Mouse (Mus musculus): ENCODE results near the gene Stx6. TPM values are rescaled to one million over a fixed set of nuclear protein-coding genes. Genes with fewer than 3 reads are reported as not detected.

The Stx6 gene
- 38.9 and 42.6 TPM in 2 replicates for polyA plus RNA-seq (2012; rRNA removed)

DNA sequence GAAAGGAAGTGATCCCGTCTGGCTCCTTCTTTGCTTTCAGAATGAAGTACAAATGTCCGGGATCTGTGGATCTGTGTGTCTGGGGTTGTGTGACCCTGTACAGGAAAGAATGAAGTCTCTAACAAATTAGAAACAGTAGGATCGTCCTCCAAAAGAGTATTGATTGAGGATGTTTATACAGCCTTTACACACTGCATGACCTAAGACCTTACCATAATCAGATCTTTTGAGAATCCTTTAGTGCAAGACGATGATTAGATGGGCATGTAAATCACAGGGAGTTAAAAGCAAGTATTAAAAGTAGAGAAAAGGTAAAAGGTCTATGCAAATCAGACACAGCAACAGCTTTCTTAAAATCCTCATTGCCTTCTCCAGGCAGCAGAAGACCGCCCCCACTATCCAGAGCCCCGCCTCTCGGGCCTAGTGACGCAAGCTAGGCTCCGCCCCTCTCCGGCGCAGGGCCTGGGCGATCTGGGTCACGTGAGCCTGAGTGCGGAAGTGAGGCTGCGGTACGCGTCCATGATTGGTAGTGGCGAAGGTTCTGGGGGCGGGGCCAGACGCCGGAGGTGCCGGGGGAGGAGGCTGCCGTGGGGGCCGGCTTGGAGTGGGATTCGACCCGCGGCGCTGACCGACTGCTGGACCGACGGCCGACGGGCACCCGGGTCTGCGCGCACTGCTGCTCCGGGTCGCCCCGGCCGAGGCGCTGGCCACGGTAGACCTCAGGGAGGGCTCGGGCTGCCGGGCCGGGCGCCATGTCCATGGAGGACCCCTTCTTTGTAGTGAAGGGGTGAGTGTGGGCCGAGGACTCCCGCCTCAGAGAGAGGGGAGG, at the start of gene Stx6:
Gene Stx6, plus strand, starts transcription at position 575 of the 829 bp plus-strand sequence.
- 1% methylated on average over 48 of the region's 48 CpGs for WGBS
- Histone ChIP-seq H3K27ac (ENCODE audit: insufficient read depth, low read depth, low read length) (peak within 1 kb of the TSS; percentile 47), H3K27me3 (replicated peaks; ENCODE audit: control insufficient read depth, insufficient read depth, low read length) (no peaks in the 10 kb centered on the region), H3K4me3 (ENCODE audit: insufficient read depth, low read depth, low read length) (peak within 1 kb of the TSS; percentile 86), H3K36me3 (ENCODE audit: control insufficient read depth, insufficient read depth, low read length) (no peaks in the 10 kb centered on the region), H3K4me1 (ENCODE audit: control insufficient read depth, insufficient read depth, low read length) (0 out of 2 replicates have a peak, but pooled peaks cover 2% of the 10 kb centered on the region)
- TF ChIP-seq POLR2A (IDR thresholded peaks at IDR 0.05; ENCODE audit: low read depth, low read length) = peak; percentile 12
- no peak for TF ChIP-seq CTCF (conservative IDR thresholded peaks at IDR 0.05; ENCODE audit: insufficient read depth, insufficient read length, low read depth, low read length)
- peak; percentile 99 for DNase-seq

GRCm38 (mm10) chr1:155109387-155110350, 48.8 kb upstream of the Stx6 start:
- H3K27me3 ChIP-seq (replicated peaks; ENCODE audit: control insufficient read depth, insufficient read depth, low read length) = no peaks in the 10 kb centered on the region
- WGBS = 43% methylated on average over 18 of the region's 18 CpGs
- no peak for DNase-seq
- no peak overlapping the region for H3K27ac ChIP-seq (ENCODE audit: insufficient read depth, low read depth, low read length)
- no peaks in the 10 kb centered on the region for H3K36me3 ChIP-seq (ENCODE audit: control insufficient read depth, insufficient read depth, low read length)
- no peaks in the 10 kb centered on the region for H3K4me1 ChIP-seq (ENCODE audit: control insufficient read depth, insufficient read depth, low read length)
- TF ChIP-seq CTCF (conservative IDR thresholded peaks at IDR 0.05; ENCODE audit: insufficient read depth, insufficient read length, low read depth, low read length) (no peak), POLR2A (IDR thresholded peaks at IDR 0.05; ENCODE audit: low read depth, low read length) (no peak)
- no peak overlapping the region for H3K4me3 ChIP-seq (ENCODE audit: insufficient read depth, low read depth, low read length)

DNA sequence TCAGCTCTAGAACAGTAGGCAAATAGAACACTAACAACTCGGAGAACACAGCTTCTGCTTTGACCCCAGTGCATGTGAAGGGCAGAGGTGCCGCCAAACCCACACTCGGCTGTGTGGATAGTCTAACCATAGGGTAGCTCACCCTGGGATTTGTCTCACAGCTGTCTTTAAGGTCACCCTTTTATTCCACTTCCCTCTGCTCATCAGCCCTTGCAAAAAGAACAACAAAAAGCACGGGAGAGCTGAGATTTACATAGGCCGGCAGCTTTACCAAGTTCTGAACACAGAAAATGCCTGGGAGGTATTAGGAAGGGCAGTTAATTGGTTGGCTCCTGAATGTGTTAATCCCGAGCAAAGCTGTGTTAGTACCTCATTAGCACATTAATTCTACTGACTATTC, 47.0 kb upstream of the Stx6 start:
- H3K27me3 ChIP-seq (replicated peaks; ENCODE audit: control insufficient read depth, insufficient read depth, low read length) = no peaks in the 10 kb centered on the region
- H3K36me3 ChIP-seq (ENCODE audit: control insufficient read depth, insufficient read depth, low read length) = no peaks in the 10 kb centered on the region
- no peak overlapping the region for H3K4me3 ChIP-seq (ENCODE audit: insufficient read depth, low read depth, low read length)
- H3K4me1 ChIP-seq (ENCODE audit: control insufficient read depth, insufficient read depth, low read length) = no peaks in the 10 kb centered on the region
- TF ChIP-seq POLR2A (IDR thresholded peaks at IDR 0.05; ENCODE audit: low read depth, low read length) (no peak), CTCF (conservative IDR thresholded peaks at IDR 0.05; ENCODE audit: insufficient read depth, insufficient read length, low read depth, low read length) (no peak)
- no peak overlapping the region for H3K27ac ChIP-seq (ENCODE audit: insufficient read depth, low read depth, low read length)
- DNase-seq = no peak
- WGBS = 67% methylated on average over 6 of the region's 6 CpGs

GRCm38 (mm10) chr1:155112118-155112517, 46.4 kb upstream of the Stx6 start:
- H3K27me3 ChIP-seq (replicated peaks; ENCODE audit: control insufficient read depth, insufficient read depth, low read length) = no peaks in the 10 kb centered on the region
- H3K4me1 ChIP-seq (ENCODE audit: control insufficient read depth, insufficient read depth, low read length) = no peaks in the 10 kb centered on the region
- H3K27ac ChIP-seq (ENCODE audit: insufficient read depth, low read depth, low read length) = no peak overlapping the region
- no peak overlapping the region for H3K4me3 ChIP-seq (ENCODE audit: insufficient read depth, low read depth, low read length)
- TF ChIP-seq POLR2A (IDR thresholded peaks at IDR 0.05; ENCODE audit: low read depth, low read length) (no peak), CTCF (conservative IDR thresholded peaks at IDR 0.05; ENCODE audit: insufficient read depth, insufficient read length, low read depth, low read length) (no peak)
- H3K36me3 ChIP-seq (ENCODE audit: control insufficient read depth, insufficient read depth, low read length) = no peaks in the 10 kb centered on the region
- no peak for DNase-seq
- 52% methylated on average over 4 of the region's 4 CpGs for WGBS

DNA sequence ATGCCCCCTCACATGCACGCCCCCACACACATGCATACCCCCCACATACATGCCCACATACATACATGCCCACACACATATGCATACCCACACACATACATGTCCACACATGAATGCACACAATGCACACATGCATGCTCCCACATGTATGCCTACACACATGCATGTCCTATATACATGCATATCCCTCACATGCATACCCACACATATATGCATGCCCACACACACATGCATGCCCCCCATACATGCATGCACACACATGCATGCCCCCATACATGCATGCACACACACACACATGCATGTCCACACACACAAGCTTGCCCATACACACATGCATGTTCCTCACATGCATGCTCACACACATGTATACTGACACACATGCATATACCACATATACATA, 45.6 kb upstream of the Stx6 start:
- no peak overlapping the region for H3K4me3 ChIP-seq (ENCODE audit: insufficient read depth, low read depth, low read length)
- no peaks in the 10 kb centered on the region for H3K36me3 ChIP-seq (ENCODE audit: control insufficient read depth, insufficient read depth, low read length)
- no peak for DNase-seq
- TF ChIP-seq CTCF (conservative IDR thresholded peaks at IDR 0.05; ENCODE audit: insufficient read depth, insufficient read length, low read depth, low read length) (no peak), POLR2A (IDR thresholded peaks at IDR 0.05; ENCODE audit: low read depth, low read length) (no peak)
- no peaks in the 10 kb centered on the region for H3K4me1 ChIP-seq (ENCODE audit: control insufficient read depth, insufficient read depth, low read length)
- 90% methylated on average over 1 of the region's 1 CpGs for WGBS
- H3K27ac ChIP-seq (ENCODE audit: insufficient read depth, low read depth, low read length) = no peak overlapping the region
- no peaks in the 10 kb centered on the region for H3K27me3 ChIP-seq (replicated peaks; ENCODE audit: control insufficient read depth, insufficient read depth, low read length)

DNA sequence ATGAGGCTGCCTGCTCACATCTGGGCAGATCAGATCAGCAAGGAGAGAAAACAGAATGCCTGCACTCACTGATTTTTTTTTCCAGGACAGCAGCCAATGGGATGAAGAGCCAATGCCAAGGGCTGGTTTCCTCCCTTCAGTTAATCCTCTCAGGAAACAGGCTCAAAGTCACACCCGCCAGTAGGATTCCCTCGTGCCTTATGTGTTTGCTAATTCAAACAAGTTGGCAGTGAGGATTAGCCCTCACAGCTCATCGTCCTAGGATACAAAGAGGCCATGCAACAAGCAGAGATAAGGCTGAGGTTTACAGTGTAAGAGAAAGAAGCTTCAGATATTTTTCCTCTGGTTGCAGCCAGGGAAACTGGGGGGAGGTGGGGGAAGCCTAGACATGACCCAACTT, 44.6 kb upstream of the Stx6 start:
- Histone ChIP-seq H3K27me3 (replicated peaks; ENCODE audit: control insufficient read depth, insufficient read depth, low read length) (no peaks in the 10 kb centered on the region), H3K36me3 (ENCODE audit: control insufficient read depth, insufficient read depth, low read length) (no peaks in the 10 kb centered on the region), H3K4me3 (ENCODE audit: insufficient read depth, low read depth, low read length) (no peak overlapping the region), H3K27ac (ENCODE audit: insufficient read depth, low read depth, low read length) (no peak overlapping the region), H3K4me1 (ENCODE audit: control insufficient read depth, insufficient read depth, low read length) (no peaks in the 10 kb centered on the region)
- TF ChIP-seq CTCF (conservative IDR thresholded peaks at IDR 0.05; ENCODE audit: insufficient read depth, insufficient read length, low read depth, low read length) (no peak), POLR2A (IDR thresholded peaks at IDR 0.05; ENCODE audit: low read depth, low read length) (no peak)
- DNase-seq = no peak
- WGBS = 64% methylated on average over 3 of the region's 3 CpGs
